Mouse (Mus musculus): ENCODE measurements at regions not wholly inside any gene's neighbourhood (a gene's known extent, or its start where the extent isn't known, plus 50 kb on each side); places are given as distances from the start of the nearest gene placed in this dataset.

- no peaks in the 10 kb centered on the region for H3K36me3 ChIP-seq (ENCODE audit: control insufficient read depth, insufficient read depth, low read length)
- no peaks in the 10 kb centered on the region for H3K4me1 ChIP-seq (ENCODE audit: control insufficient read depth, insufficient read depth, low read length)
- H3K9ac ChIP-seq (ENCODE audit: low read depth, low read length) = no peak overlapping the region
- no peak overlapping the region for H3K4me3 ChIP-seq (ENCODE audit: insufficient read depth, low read depth, low read length)
- peaks cover 10% of the 10 kb centered on the region; the same call in 1 of the 2 replicates for H3K27me3 ChIP-seq (ENCODE audit: control insufficient read depth, insufficient read depth, low read length)
- 11% methylated on average over 15 of the region's 15 CpGs for WGBS
- no peak overlapping the region for H3K27ac ChIP-seq (replicated peaks; ENCODE audit: insufficient read depth, low read depth, low read length)
- peak; percentile 34; the same call in 1 of the 2 replicates for TF ChIP-seq CTCF (IDR thresholded peaks at IDR 0.05; ENCODE audit: low read depth, low read length)
- no peak for TF ChIP-seq POLR2A (IDR thresholded peaks at IDR 0.05; ENCODE audit: extremely low read depth, insufficient read depth, low read length)
- DNase-seq (ENCODE audit: extremely low read depth, low read depth, low spot score) = no peak
- no peaks in the 10 kb centered on the region for H3K79me2 ChIP-seq (ENCODE audit: control insufficient read depth, insufficient read depth, low read length)
Measured at GRCm38 (mm10) chr2:168842261-168842740, 74.6 kb upstream of the Sall4 start.

- Histone ChIP-seq H3K79me2 (ENCODE audit: control insufficient read depth, insufficient read depth, low read length) (no peaks in the 10 kb centered on the region), H3K36me3 (ENCODE audit: control insufficient read depth, insufficient read depth, low read length) (no peaks in the 10 kb centered on the region), H3K27ac (replicated peaks; ENCODE audit: insufficient read depth, low read depth, low read length) (no peak overlapping the region), H3K4me1 (ENCODE audit: control insufficient read depth, insufficient read depth, low read length) (no peaks in the 10 kb centered on the region), H3K27me3 (ENCODE audit: control insufficient read depth, insufficient read depth, low read length) (peaks cover 10% of the 10 kb centered on the region; the same call in 1 of the 2 replicates), H3K4me3 (ENCODE audit: insufficient read depth, low read depth, low read length) (no peak overlapping the region), H3K9ac (ENCODE audit: low read depth, low read length) (no peak overlapping the region)
- no peak for DNase-seq (ENCODE audit: extremely low read depth, low read depth, low spot score)
- 2% methylated on average over 11 of the region's 11 CpGs for WGBS
- TF ChIP-seq POLR2A (IDR thresholded peaks at IDR 0.05; ENCODE audit: extremely low read depth, insufficient read depth, low read length) (no peak), CTCF (IDR thresholded peaks at IDR 0.05; ENCODE audit: low read depth, low read length) (no peak)
Measured at GRCm38 (mm10) chr2:168841713-168842045, 73.9 kb upstream of the Sall4 start.

GRCm38 (mm10) chr2:168840853-168841712 lies 73.3 kb upstream of the Sall4 start:
- H3K27ac ChIP-seq (replicated peaks; ENCODE audit: insufficient read depth, low read depth, low read length) = no peak overlapping the region
- peaks cover 10% of the 10 kb centered on the region; the same call in 1 of the 2 replicates for H3K27me3 ChIP-seq (ENCODE audit: control insufficient read depth, insufficient read depth, low read length)
- no peaks in the 10 kb centered on the region for H3K36me3 ChIP-seq (ENCODE audit: control insufficient read depth, insufficient read depth, low read length)
- 15% methylated on average over 19 of the region's 19 CpGs for WGBS
- H3K79me2 ChIP-seq (ENCODE audit: control insufficient read depth, insufficient read depth, low read length) = no peaks in the 10 kb centered on the region
- H3K9ac ChIP-seq (ENCODE audit: low read depth, low read length) = no peak overlapping the region
- TF ChIP-seq POLR2A (IDR thresholded peaks at IDR 0.05; ENCODE audit: extremely low read depth, insufficient read depth, low read length) (no peak), CTCF (IDR thresholded peaks at IDR 0.05; ENCODE audit: low read depth, low read length) (no peak)
- no peak for DNase-seq (ENCODE audit: extremely low read depth, low read depth, low spot score)
- no peaks in the 10 kb centered on the region for H3K4me1 ChIP-seq (ENCODE audit: control insufficient read depth, insufficient read depth, low read length)
- no peak overlapping the region for H3K4me3 ChIP-seq (ENCODE audit: insufficient read depth, low read depth, low read length)

- Histone ChIP-seq H3K36me3 (ENCODE audit: control insufficient read depth, insufficient read depth, low read length) (no peaks in the 10 kb centered on the region), H3K27ac (replicated peaks; ENCODE audit: insufficient read depth, low read depth, low read length) (no peak overlapping the region), H3K4me1 (ENCODE audit: control insufficient read depth, insufficient read depth, low read length) (no peaks in the 10 kb centered on the region), H3K4me3 (ENCODE audit: insufficient read depth, low read depth, low read length) (no peak overlapping the region), H3K27me3 (ENCODE audit: control insufficient read depth, insufficient read depth, low read length) (peaks cover 10% of the 10 kb centered on the region; the same call in 1 of the 2 replicates), H3K79me2 (ENCODE audit: control insufficient read depth, insufficient read depth, low read length) (no peaks in the 10 kb centered on the region), H3K9ac (ENCODE audit: low read depth, low read length) (no peak overlapping the region)
- TF ChIP-seq CTCF (IDR thresholded peaks at IDR 0.05; ENCODE audit: low read depth, low read length) = no peak
- TF ChIP-seq POLR2A (IDR thresholded peaks at IDR 0.05; ENCODE audit: extremely low read depth, insufficient read depth, low read length) = no peak
- DNase-seq (ENCODE audit: extremely low read depth, low read depth, low spot score) = no peak
- 10% methylated on average over 24 of the region's 24 CpGs for WGBS
Measured at GRCm38 (mm10) chr2:168839811-168840655, 72.3 kb upstream of the Sall4 start.

- peaks cover 10% of the 10 kb centered on the region; the same call in 1 of the 2 replicates for H3K27me3 ChIP-seq (ENCODE audit: control insufficient read depth, insufficient read depth, low read length)
- H3K36me3 ChIP-seq (ENCODE audit: control insufficient read depth, insufficient read depth, low read length) = no peaks in the 10 kb centered on the region
- H3K4me1 ChIP-seq (ENCODE audit: control insufficient read depth, insufficient read depth, low read length) = no peaks in the 10 kb centered on the region
- DNase-seq (ENCODE audit: extremely low read depth, low read depth, low spot score) = no peak
- H3K9ac ChIP-seq (ENCODE audit: low read depth, low read length) = no peak overlapping the region
- H3K4me3 ChIP-seq (ENCODE audit: insufficient read depth, low read depth, low read length) = no peak overlapping the region
- H3K27ac ChIP-seq (replicated peaks; ENCODE audit: insufficient read depth, low read depth, low read length) = no peak overlapping the region
- TF ChIP-seq CTCF (IDR thresholded peaks at IDR 0.05; ENCODE audit: low read depth, low read length) (no peak), POLR2A (IDR thresholded peaks at IDR 0.05; ENCODE audit: extremely low read depth, insufficient read depth, low read length) (no peak)
- 50% methylated on average over 6 of the region's 6 CpGs for WGBS
- no peaks in the 10 kb centered on the region for H3K79me2 ChIP-seq (ENCODE audit: control insufficient read depth, insufficient read depth, low read length)
Measured at GRCm38 (mm10) chr2:168839221-168839620, 71.5 kb upstream of the Sall4 start.
